Mouse (Mus musculus) intestine, postnatal 0 days (tissue): Measurements from ENCODE around the gene Susd2. TPM values are rescaled to one million over a fixed set of nuclear protein-coding genes. Genes with fewer than 3 reads are reported as not detected.

ENCODE experiments used
- ATAC-seq: fragments of 200-750 bp; cut with Nextera tagmentation; 2 replicates; pipeline ENCODE4 v1.8.0; 2017; ENCODE audit warnings: mild to moderate bottlenecking, moderate TSS enrichment, moderate library complexity
- H3K27ac ChIP-seq: fragments of 300-500 bp; sonication (generic); 2 replicates; pipeline ENCODE4 v1.5.1; 2014; ENCODE audit warnings: mild to moderate bottlenecking, low read depth, low read length, moderate library complexity
- H3K27me3 ChIP-seq: fragments of 300-500 bp; sonication (generic); replicated peaks from 2 replicates; pipeline ENCODE4 v1.6.1; 2014; ENCODE audit warnings: low read length, mixed read lengths; ENCODE audit not compliant: control insufficient read depth, insufficient read depth
- H3K36me3 ChIP-seq: fragments of 300-500 bp; sonication (generic); 2 replicates; pipeline ENCODE4 v1.6.1; 2014; ENCODE audit warnings: mild to moderate bottlenecking, moderate library complexity; ENCODE audit not compliant: control insufficient read depth, insufficient read depth
- H3K4me1 ChIP-seq: fragments of 300-500 bp; sonication (generic); replicated peaks from 2 replicates; pipeline ENCODE4 v1.6.1; 2014; ENCODE audit warnings: antibody characterized with exemption, low read length, mixed read lengths; ENCODE audit not compliant: control insufficient read depth, insufficient read depth
- H3K4me2 ChIP-seq: fragments of 300-500 bp; sonication (generic); replicated peaks from 2 replicates; pipeline ENCODE4 v1.6.1; 2014; ENCODE audit warnings: low read depth, mild to moderate bottlenecking, moderate library complexity
- H3K4me3 ChIP-seq: fragments of 300-500 bp; sonication (generic); 2 replicates; pipeline ENCODE4 v1.5.1; 2014; ENCODE audit warnings: low read depth, low read length
- H3K9ac ChIP-seq: fragments of 300-500 bp; sonication (generic); 2 replicates; pipeline ENCODE4 v1.6.1; 2014; ENCODE audit warnings: mild to moderate bottlenecking, low read depth, low read length
- H3K9me3 ChIP-seq: fragments of 300-500 bp; sonication (generic); 2 replicates; pipeline ENCODE4 v1.6.1; 2016; ENCODE audit warnings: mixed run types; ENCODE audit not compliant: control insufficient read depth
- CTCF ChIP-seq: sonication (generic); IDR thresholded peaks from 2 replicates; pipeline ENCODE4 v1.5.1; 2016; ENCODE audit warnings: low read depth, mild to moderate bottlenecking, control low read depth, antibody characterized with exemption, moderate library complexity
- WGBS: fragments of 180-500 bp; shearing (Covaris S2); extraction: QIAGEN DNeasy Blood & Tissue Kit; methylation state at CpG from one replicate; pipeline ENCODE4 v1.1.7; 2014; 5-methylcytosine and 5-hydroxymethylcytosine counted together
- polyA plus RNA-seq: library from polyadenylated mRNA; unstranded; fragments of >200 nt; fragmentation: Nextera tagmentation; extraction: Ambion mirVana; gene quantifications from 2 replicates; pipeline ENCODE4 v1.2.1, GENCODE M21; 2015

Gene Susd2
- 35.1 and 37.2 TPM in 2 replicates for polyA plus RNA-seq

GRCm38 (mm10) chr10:75643741-75644343 is at the start of gene Susd2:
Susd2 (minus strand) TSS chr10:75644008.
- Histone ChIP-seq H3K4me1 (no peaks in the 10 kb centered on the region), H3K4me2 (peak within 1 kb of the TSS; percentile 40), H3K36me3 (peaks cover 13% of the 10 kb centered on the region), H3K4me3 (peak within 1 kb of the TSS; percentile 9; the same call in 1 of the 2 replicates), H3K27me3 (no peaks in the 10 kb centered on the region), H3K27ac (peak within 1 kb of the TSS; percentile 77), H3K9me3 (no peaks in the 10 kb centered on the region), H3K9ac (peak within 1 kb of the TSS; percentile 31; the same call in 1 of the 2 replicates)
- no peak for TF ChIP-seq CTCF
- 2% methylated on average over 11 of the region's 11 CpGs for WGBS
- peak; percentile 88 for ATAC-seq

- H3K27me3 ChIP-seq = no peaks in the 10 kb centered on the region
- no peak for TF ChIP-seq CTCF
- H3K9ac ChIP-seq = no peak overlapping the region
- peaks cover 56% of the 10 kb centered on the region for H3K36me3 ChIP-seq
- WGBS = 95% methylated on average over 2 of the region's 2 CpGs
- H3K27ac ChIP-seq = peak overlapping the region; percentile 17; the same call in 1 of the 2 replicates
- no peaks in the 10 kb centered on the region for H3K4me1 ChIP-seq
- ATAC-seq = no peak
- H3K9me3 ChIP-seq = no peaks in the 10 kb centered on the region
- H3K4me3 ChIP-seq = no peak overlapping the region
- H3K4me2 ChIP-seq = no peak overlapping the region
These were observed 44.8 kb upstream of the Susd2 start for GRCm38 (mm10) chr10:75688598-75688997.

- no peak overlapping the region for H3K4me3 ChIP-seq
- H3K9ac ChIP-seq = no peak overlapping the region
- no peaks in the 10 kb centered on the region for H3K9me3 ChIP-seq
- WGBS = 72% methylated on average over 4 of the region's 4 CpGs
- no peak for ATAC-seq
- H3K27ac ChIP-seq = no peak overlapping the region
- H3K36me3 ChIP-seq = peaks cover 55% of the 10 kb centered on the region
- H3K27me3 ChIP-seq = no peaks in the 10 kb centered on the region
- no peaks in the 10 kb centered on the region for H3K4me1 ChIP-seq
- H3K4me2 ChIP-seq = no peak overlapping the region
- TF ChIP-seq CTCF = no peak
These were observed 42.9 kb upstream of the Susd2 start for GRCm38 (mm10) chr10:75686724-75687123.

GRCm38 (mm10) chr10:75684035-75685004 is 40.5 kb upstream of the Susd2 start:
- Histone ChIP-seq H3K9ac (no peak overlapping the region), H3K9me3 (no peaks in the 10 kb centered on the region), H3K4me3 (no peak overlapping the region), H3K27ac (no peak overlapping the region), H3K4me2 (no peak overlapping the region), H3K27me3 (no peaks in the 10 kb centered on the region), H3K4me1 (no peaks in the 10 kb centered on the region), H3K36me3 (peaks cover 45% of the 10 kb centered on the region)
- peak; percentile 86 for ATAC-seq
- WGBS = 44% methylated on average over 12 of the region's 12 CpGs
- peak; percentile 41 for TF ChIP-seq CTCF

- ATAC-seq = no peak
- no peak overlapping the region for H3K9ac ChIP-seq
- no peak overlapping the region for H3K4me2 ChIP-seq
- no peak for TF ChIP-seq CTCF
- H3K27me3 ChIP-seq = no peaks in the 10 kb centered on the region
- no peak overlapping the region for H3K27ac ChIP-seq
- H3K36me3 ChIP-seq = peaks cover 32% of the 10 kb centered on the region; the same call in 1 of the 2 replicates
- WGBS = 92% methylated on average over 10 of the region's 10 CpGs
- no peak overlapping the region for H3K4me3 ChIP-seq
- H3K9me3 ChIP-seq = no peaks in the 10 kb centered on the region
- H3K4me1 ChIP-seq = peaks cover 18% of the 10 kb centered on the region
These were observed 36.8 kb upstream of the Susd2 start for GRCm38 (mm10) chr10:75680574-75681001.

GRCm38 (mm10) chr10:75679204-75679603 is 35.4 kb upstream of the Susd2 start:
- no peaks in the 10 kb centered on the region for H3K27me3 ChIP-seq

More at GRCm38 (mm10) chr10:75679204-75679603, 35.4 kb upstream of the Susd2 start:
- H3K9me3 ChIP-seq = no peaks in the 10 kb centered on the region
- ATAC-seq = no peak
- peaks cover 18% of the 10 kb centered on the region for H3K4me1 ChIP-seq
- peaks cover 29% of the 10 kb centered on the region; the same call in 1 of the 2 replicates for H3K36me3 ChIP-seq
- TF ChIP-seq CTCF = no peak
- H3K9ac ChIP-seq = no peak overlapping the region
- H3K27ac ChIP-seq = no peak overlapping the region
- no peak overlapping the region for H3K4me2 ChIP-seq
- WGBS = 84% methylated on average over 6 of the region's 6 CpGs
- H3K4me3 ChIP-seq = no peak overlapping the region
